Mouse (Mus musculus) heart, postnatal 14 days (tissue): Measurements from ENCODE around the gene Htr6. TPM values are rescaled to one million over a fixed set of nuclear protein-coding genes. Genes with fewer than 3 reads are reported as not detected.

Experiments
- DNase-seq, 2 experiments: peaks; one replicate each; pipeline ENCODE4 v3.0.0; 2021 to 2022
- intact Hi-C: fragments of 180-260 bp; cut with DNase I; formaldehyde crosslinking; loops from one replicate; pipeline ENCODE4 v1.15.1; 2025
- long read RNA-seq, 2 experiments: library from polyadenylated mRNA; stranded (forward); transcript quantifications; one replicate each; pipeline ENCODE4 v2.0.0; 2021
- total RNA-seq, 2 experiments: library from RNA; stranded (reverse); gene quantifications; 2 replicates each; pipeline ENCODE4 v1.2.3; 2021

Gene Htr6
- total RNA-seq: not detected
- long read RNA-seq, experiment 1: 0 reads
- long read RNA-seq, experiment 2: 0 reads

- no peak for DNase-seq
- intact Hi-C loops: no loop called here
Observed at GRCm38 (mm10) chr4:139075041-139075711, at the start of gene Htr6. Htr6 (minus strand) TSS chr4:139075570.

- intact Hi-C loops: no loop called here
- no peak for DNase-seq
Observed at GRCm38 (mm10) chr4:139124940-139125339, 49.6 kb upstream of the Htr6 start.

GRCm38 (mm10) chr4:139122557-139122956 lies 47.2 kb upstream of the Htr6 start:
- intact Hi-C loops: no loop called here
- no peak for DNase-seq

GRCm38 (mm10) chr4:139120998-139121397 lies 45.6 kb upstream of the Htr6 start:
- intact Hi-C loops: no loop called here

GRCm38 (mm10) chr4:139120281-139120814 lies 45.0 kb upstream of the Htr6 start:
- intact Hi-C loops: no loop called here

More at GRCm38 (mm10) chr4:139120998-139121397, 45.6 kb upstream of the Htr6 start:
- no peak for DNase-seq

GRCm38 (mm10) chr4:139116356-139117063 lies 41.1 kb upstream of the Htr6 start:
- no peak for DNase-seq
- intact Hi-C loops: no loop called here

More at GRCm38 (mm10) chr4:139120281-139120814, 45.0 kb upstream of the Htr6 start:
- DNase-seq: no peak

- intact Hi-C loops: no loop called here
Observed at GRCm38 (mm10) chr4:139115721-139116120, 40.4 kb upstream of the Htr6 start.

GRCm38 (mm10) chr4:139112482-139112881 lies 37.1 kb upstream of the Htr6 start:
- intact Hi-C loops: no loop called here
- no peak for DNase-seq

More at GRCm38 (mm10) chr4:139115721-139116120, 40.4 kb upstream of the Htr6 start:
- no peak for DNase-seq

GRCm38 (mm10) chr4:139111421-139111820 lies 36.1 kb upstream of the Htr6 start:
- intact Hi-C loops: no loop called here
- DNase-seq: no peak

- no peak for DNase-seq
- intact Hi-C loops: no loop called here
Observed at GRCm38 (mm10) chr4:139110858-139111257, 35.5 kb upstream of the Htr6 start.

GRCm38 (mm10) chr4:139105453-139105852 lies 30.1 kb upstream of the Htr6 start:
- no peak for DNase-seq
- intact Hi-C loops: no loop called here

GRCm38 (mm10) chr4:139101546-139101945 lies 26.2 kb upstream of the Htr6 start:
- intact Hi-C loops: no loop called here
- DNase-seq: no peak

- intact Hi-C loops: no loop called here
Observed at GRCm38 (mm10) chr4:139100326-139100725, 25.0 kb upstream of the Htr6 start.

GRCm38 (mm10) chr4:139096201-139096600 lies 20.8 kb upstream of the Htr6 start:
- intact Hi-C loops: loop anchor here (5.0 kb wide), 1 partner anchor 36 kb away; the partner anchor contains the start of gene Minos1
- DNase-seq: no peak

More at GRCm38 (mm10) chr4:139100326-139100725, 25.0 kb upstream of the Htr6 start:
- no peak for DNase-seq

- DNase-seq: peak in 1 of 2 experiments; percentile 39
- intact Hi-C loops: loop anchor here (5.0 kb wide), 1 partner anchor 37 kb away; the partner anchor contains the start of gene Minos1
Observed at GRCm38 (mm10) chr4:139095406-139095805, 20.0 kb upstream of the Htr6 start.

GRCm38 (mm10) chr4:139093196-139093530 lies 17.8 kb upstream of the Htr6 start:
- no peak for DNase-seq
- intact Hi-C loops: loop anchor here (5.0 kb wide), 1 partner anchor 99 kb away; the partner anchor contains the start of gene Capzb

- intact Hi-C loops: loop anchor here (5.0 kb wide), 1 partner anchor 100 kb away; the partner anchor contains the start of gene Capzb
- peak; percentile 74 to 82 for DNase-seq
Observed at GRCm38 (mm10) chr4:139092356-139093195, 17.2 kb upstream of the Htr6 start, which contains the start of gene Nbl1. Nbl1 (minus strand) TSS chr4:139092993.

GRCm38 (mm10) chr4:139091478-139092355 lies 16.3 kb upstream of the Htr6 start:
- intact Hi-C loops: loop anchor here (5.0 kb wide), 1 partner anchor 101 kb away; the partner anchor contains the start of gene Capzb
- peak; percentile 42 to 63 for DNase-seq

- intact Hi-C loops: loop anchor here (5.0 kb wide), 1 partner anchor 101 kb away; the partner anchor contains the start of gene Capzb
- no peak for DNase-seq
Observed at GRCm38 (mm10) chr4:139091066-139091465, 15.7 kb upstream of the Htr6 start.
